Mouse (Mus musculus): Measurements from ENCODE around the gene Prss29. TPM values are rescaled to one million over a fixed set of nuclear protein-coding genes. Genes with fewer than 3 reads are reported as not detected.

Prss29 gene
- total RNA-seq (2023), result not detected

GRCm38 (mm10) chr17:25318354-25318753 lies at the start of gene Prss29:
Gene Prss29, plus strand, starts transcription at chr17:25318654.

GRCm38 (mm10) chr17:25274571-25275346 lies 43.7 kb upstream of the Prss29 start, which contains the start of gene Ube2i:
Gene Ube2i, minus strand, starts transcription at chr17:25274622.

GRCm38 (mm10) chr17:25298094-25298493 lies 20.4 kb upstream of the Prss29 start, which contains the start of gene Prss34:
Gene Prss34, plus strand, starts transcription at chr17:25298394.

GRCm38 (mm10) chr17:25308346-25308745 lies 10.1 kb upstream of the Prss29 start, which contains the start of gene Prss28:
Gene Prss28, plus strand, starts transcription at chr17:25308646.

GRCm38 (mm10) chr17:25345462-25345861 lies 27.0 kb downstream of the Prss29 start, which contains the start of gene Tpsab1:
Gene Tpsab1, minus strand, starts transcription at chr17:25345562.

GRCm38 (mm10) chr17:25366005-25366404 lies 47.6 kb downstream of the Prss29 start, which contains the start of gene Tpsb2:
Gene Tpsb2, plus strand, starts transcription at chr17:25366305.

GRCm38 (mm10) chr17:25368973-25369372 lies 50.5 kb downstream of the Prss29 start, which contains the start of gene Tpsg1:
Gene Tpsg1, plus strand, starts transcription at chr17:25369273.

Other genes with a start within 250 kb of the Prss29 start
- gene Tmem204, start 235.1 kb upstream of the Prss29 start, total RNA-seq (2023), result not detected
- gene Telo2, start 202.7 kb upstream of the Prss29 start, total RNA-seq (2023), result 10 to 100 TPM; 39.2 to 46.6 TPM
- not detected for gene Ptx4, start 197.9 kb upstream of the Prss29 start, total RNA-seq (2023)
- gene Clcn7, start 185.3 kb upstream of the Prss29 start, total RNA-seq (2023), result 10 to 100 TPM; 44.0 to 44.4 TPM
- under 1 TPM in 1 of 2 experiments, not detected in 1; 0.47 TPM for gene Ccdc154, start 156.2 kb upstream of the Prss29 start, total RNA-seq (2023)
- not detected for gene Gm38655, start 143.2 kb upstream of the Prss29 start, total RNA-seq (2023)
- 10 to 100 TPM; 16.3 to 19.8 TPM for gene BC003965, start 134.1 kb upstream of the Prss29 start, total RNA-seq (2023)
- gene Unkl, start 130.3 kb upstream of the Prss29 start, total RNA-seq (2023), result 10 to 100 TPM; 82.5 to 91.6 TPM
- 10 to 100 TPM; 45.8 to 46.1 TPM for gene Gnptg, start 78.5 kb upstream of the Prss29 start, total RNA-seq (2023)
- 10 to 100 TPM; 27.9 to 28.7 TPM for gene Tsr3, start 78.5 kb upstream of the Prss29 start, total RNA-seq (2023)
- gene Baiap3, start 62.3 kb upstream of the Prss29 start, total RNA-seq (2023), result 10 to 100 TPM; 29.4 TPM
- 100 to 1,000 TPM; 421 to 426 TPM for gene Ube2i, start 44.0 kb upstream of the Prss29 start, total RNA-seq (2023)
- under 1 TPM in 1 of 2 experiments, not detected in 1; 0.76 TPM for gene Prss34, start 20.3 kb upstream of the Prss29 start, total RNA-seq (2023)
- not detected for gene Prss28, start 10.0 kb upstream of the Prss29 start, total RNA-seq (2023)
- gene Tpsab1, start 26.9 kb downstream of the Prss29 start, total RNA-seq (2023), result 1 to 10 TPM in 1 of 2 experiments, not detected in 1; 1.1 TPM
- gene Tpsb2, start 47.7 kb downstream of the Prss29 start, total RNA-seq (2023), result 1 to 10 TPM in 1 of 2 experiments, not detected in 1; 1.0 TPM
- gene Tpsg1, start 50.6 kb downstream of the Prss29 start, total RNA-seq (2023), result not detected
- not detected for gene Cacna1h, start 115.1 kb downstream of the Prss29 start, total RNA-seq (2023)
- gene Tekt4, start 136.0 kb downstream of the Prss29 start, total RNA-seq (2023), result not detected
- gene Sstr5, start 178.6 kb downstream of the Prss29 start, total RNA-seq (2023), result not detected

Measured in T-cell, adult 66 days (primary cell).